Mouse (Mus musculus): ENCODE results near the gene Rcn2. TPM values are rescaled to one million over a fixed set of nuclear protein-coding genes. Genes with fewer than 3 reads are reported as not detected.
A peak's percentile ranks its signal among the peaks of the same experiment; 100 is the strongest.

Rcn2 gene
- total RNA-seq, 2 experiments from 2014 or later = 26.9 to 27.9 TPM

- intact Hi-C loops (cut with DNase I) = no loop called here
- DNase-seq (ENCODE audit: low spot score) = no peak
Observed at GRCm38 (mm10) chr9:56090546-56091225, 49.0 kb downstream of the Rcn2 start.

GRCm38 (mm10) chr9:56092102-56092501, 50.5 kb downstream of the Rcn2 start:
- DNase-seq (ENCODE audit: low spot score) = no peak
- intact Hi-C loops (cut with DNase I) = no loop called here

- intact Hi-C loops (cut with DNase I) = no loop called here
- no peak for DNase-seq (ENCODE audit: low spot score)
Observed at GRCm38 (mm10) chr9:56097584-56098298, 56.1 kb downstream of the Rcn2 start.

- intact Hi-C loops (cut with DNase I) = no loop called here
- no peak for DNase-seq (ENCODE audit: low spot score)
Observed at GRCm38 (mm10) chr9:56100041-56100522, 58.4 kb downstream of the Rcn2 start.

- intact Hi-C loops (cut with DNase I) = no loop called here
- DNase-seq (ENCODE audit: low spot score) = no peak
Observed at GRCm38 (mm10) chr9:56101022-56101421, 59.4 kb downstream of the Rcn2 start.

GRCm38 (mm10) chr9:56104921-56105320, 63.3 kb downstream of the Rcn2 start:
- intact Hi-C loops (cut with DNase I) = no loop called here
- DNase-seq (ENCODE audit: low spot score) = no peak

GRCm38 (mm10) chr9:56106274-56107072, 64.8 kb downstream of the Rcn2 start:
- intact Hi-C loops (cut with DNase I) = no loop called here
- DNase-seq (ENCODE audit: low spot score) = no peak

- no peak for DNase-seq (ENCODE audit: low spot score)
- intact Hi-C loops (cut with DNase I) = no loop called here
Observed at GRCm38 (mm10) chr9:56107527-56107926, 65.9 kb downstream of the Rcn2 start.

- intact Hi-C loops (cut with DNase I) = no loop called here
- DNase-seq (ENCODE audit: low spot score) = peak; percentile 25
Observed at GRCm38 (mm10) chr9:56108174-56108573, 66.5 kb downstream of the Rcn2 start.

Other genes with a start within 250 kb of the Rcn2 start
- 10 to 100 TPM; 14.8 to 17.2 TPM for gene Scaper, start 103.7 kb upstream of the Rcn2 start, total RNA-seq (2021)
- not detected for gene 4930563M21Rik, start 31.3 kb upstream of the Rcn2 start, total RNA-seq (2021)
- gene Pstpip1, start 48.1 kb downstream of the Rcn2 start, total RNA-seq (2021) = 1 to 10 TPM in 1 of 2 experiments, under 1 TPM in 1; 0.83 to 1.8 TPM
- 100 to 1,000 TPM; 184 to 203 TPM for gene Tspan3, start 123.6 kb downstream of the Rcn2 start, total RNA-seq (2021)